Mouse (Mus musculus): ENCODE measurements around the gene Tmco1.

DNA sequence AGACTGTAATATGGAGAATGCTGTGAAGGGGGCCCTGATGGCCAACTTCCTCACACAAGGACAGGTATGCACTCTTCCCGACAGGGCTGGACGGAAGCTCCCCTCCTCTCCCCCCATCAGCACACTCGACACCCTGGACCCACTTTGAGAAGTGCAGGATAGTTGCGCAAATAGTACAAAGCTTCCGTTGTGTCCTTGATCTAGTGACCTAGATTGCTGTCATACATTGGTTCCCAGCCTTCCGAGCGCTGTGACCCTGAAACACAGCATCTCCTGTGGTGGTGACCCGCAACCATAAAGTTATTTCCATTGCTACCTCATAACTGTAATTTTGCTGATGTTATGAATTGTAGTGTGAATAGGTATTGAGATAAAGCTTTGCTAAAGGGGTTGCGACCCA is 49.2 kb downstream of the Tmco1 start:
- no peak for TF ChIP-seq CTCF (IDR thresholded peaks at IDR 0.05; ENCODE audit: control insufficient read depth, insufficient read depth, insufficient read length)
- no peak for TF ChIP-seq MAX (IDR thresholded peaks at IDR 0.05)
- no peak for TF ChIP-seq MYOG (IDR thresholded peaks at IDR 0.05; ENCODE audit: control insufficient read depth, extremely low read depth, insufficient read length)
- TF ChIP-seq USF1 (IDR thresholded peaks at IDR 0.05; ENCODE audit: low read depth): no peak
- no peak for TF ChIP-seq CEBPB (IDR thresholded peaks at IDR 0.05; ENCODE audit: low read depth)
- no peak for TF ChIP-seq FOSL1 (IDR thresholded peaks at IDR 0.05; ENCODE audit: insufficient read depth, low read length, poor library complexity, severe bottlenecking)
- no peak for TF ChIP-seq MYOD1 (IDR thresholded peaks at IDR 0.05; ENCODE audit: control insufficient read depth, insufficient read length, low read depth)

All from C2C12 (cell line).